Mouse (Mus musculus): ENCODE results near the gene Bag1. TPM values are rescaled to one million over a fixed set of nuclear protein-coding genes. Genes with fewer than 3 reads are reported as not detected.

Bag1 gene
- polyA plus RNA-seq, 1 experiment = 387 TPM

Other genes starting within 250 kb of the Bag1 start
- gene Aptx, start 245.1 kb downstream of the Bag1 start, polyA plus RNA-seq (2012; ENCODE audit: insufficient read depth, insufficient read length, missing spikeins) = 22.9 and 23.2 TPM in 2 replicates
- gene Dnaja1, start 226.1 kb downstream of the Bag1 start, polyA plus RNA-seq (2012; ENCODE audit: insufficient read depth, insufficient read length, missing spikeins) = 160 and 462 TPM in 2 replicates
- 35.8 and 42.9 TPM in 2 replicates for gene Smu1, start 190.4 kb downstream of the Bag1 start, polyA plus RNA-seq (2012; ENCODE audit: insufficient read depth, insufficient read length, missing spikeins)
- 33.0 and 33.8 TPM in 2 replicates for gene B4galt1, start 94.3 kb downstream of the Bag1 start, polyA plus RNA-seq (2012; ENCODE audit: insufficient read depth, insufficient read length, missing spikeins)
- not detected in 2 replicates for gene Spink4, start 28.2 kb downstream of the Bag1 start, polyA plus RNA-seq (2012; ENCODE audit: insufficient read depth, insufficient read length, missing spikeins)
- gene Chmp5, start 113 bp upstream of the Bag1 start, polyA plus RNA-seq (2012; ENCODE audit: insufficient read depth, insufficient read length, missing spikeins) = 106 and 109 TPM in 2 replicates
- gene Nfx1, start 22.6 kb upstream of the Bag1 start, polyA plus RNA-seq (2012; ENCODE audit: insufficient read depth, insufficient read length, missing spikeins) = 12.0 and 14.9 TPM in 2 replicates
- gene Aqp7, start 99.8 kb upstream of the Bag1 start, polyA plus RNA-seq (2012; ENCODE audit: insufficient read depth, insufficient read length, missing spikeins) = 124 and 138 TPM in 2 replicates
- not detected in 2 replicates for gene Aqp3, start 149.9 kb upstream of the Bag1 start, polyA plus RNA-seq (2012; ENCODE audit: insufficient read depth, insufficient read length, missing spikeins)
- gene Nol6, start 176.2 kb upstream of the Bag1 start, polyA plus RNA-seq (2012; ENCODE audit: insufficient read depth, insufficient read length, missing spikeins) = 13.0 and 15.3 TPM in 2 replicates
- 71.7 and 124 TPM in 2 replicates for gene Ube2r2, start 187.4 kb upstream of the Bag1 start, polyA plus RNA-seq (2012; ENCODE audit: insufficient read depth, insufficient read length, missing spikeins)

Data from brown adipose tissue, adult 24 weeks (tissue).